Mouse (Mus musculus): ENCODE data around the gene Kdm2b. TPM values are rescaled to one million over a fixed set of nuclear protein-coding genes. Genes with fewer than 3 reads are reported as not detected.

Kdm2b gene
- 35.6 TPM for polyA plus RNA-seq (2021)

DNA sequence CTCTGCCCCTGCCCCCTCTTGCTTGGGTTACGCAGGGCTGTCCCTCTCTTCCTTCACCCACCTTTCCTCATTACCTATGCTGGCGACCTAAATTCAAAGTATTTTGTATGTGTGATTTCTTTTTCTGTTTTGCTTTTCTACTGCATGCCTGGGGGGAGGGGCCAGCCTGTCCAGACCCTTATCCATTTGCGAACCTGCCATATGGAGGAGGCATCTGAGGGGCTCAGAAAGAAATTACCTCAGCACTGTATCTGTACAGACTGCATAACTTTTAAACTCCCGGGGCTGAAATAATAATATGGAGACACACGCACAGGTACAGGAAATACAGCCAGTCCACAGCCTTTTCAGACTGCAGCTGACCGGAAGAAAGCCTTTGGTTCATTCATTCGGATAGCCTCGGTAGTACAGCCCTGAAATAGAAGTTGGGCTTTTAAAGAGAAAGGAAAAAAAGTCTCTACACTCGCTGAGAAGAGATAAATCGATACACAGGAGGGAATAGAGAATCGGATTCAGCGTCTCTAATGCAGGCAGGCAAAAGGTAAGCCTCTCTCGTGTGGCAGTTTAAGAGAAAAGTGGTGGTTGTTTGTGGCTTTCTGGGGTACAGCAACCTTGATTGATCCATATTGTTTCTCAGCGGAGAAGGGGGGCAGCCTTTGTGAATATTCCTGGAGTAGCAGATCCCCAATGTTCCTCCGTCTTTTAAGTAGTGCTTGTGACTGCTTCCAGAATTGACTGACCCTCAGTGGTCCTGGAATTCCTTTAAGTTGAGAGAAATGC lies at the start of gene Kdm2b:
TSS of gene Kdm2b (minus strand) at position 273 of the 780 bp plus-strand sequence.
- no peaks in the 10 kb centered on the region for H3K27me3 ChIP-seq
- no peak for DNase-seq (ENCODE audit: low read depth, low spot score)
- no peak for TF ChIP-seq CTCF (IDR thresholded peaks at IDR 0.05)
- CTCF ChIA-PET: interaction anchor here (3.6 kb wide), 1 partner anchor 21 kb away, joined by 10 read pairs; no protein-coding TSS in a partner anchor
- ATAC-seq: no peak
- POLR2A ChIA-PET: interaction anchor here (0.6 to 1.7 kb wide), 6 partner anchors 9 to 151 kb away, joined by 3 to 6 read pairs (median 3); partner anchors contain the start of gene Orai1
- in situ Hi-C loops (cut with MboI; ENCODE audit: low pct_unique_long_range_greater_than_20kb): no loop called here

GRCm38 (mm10) chr5:123039120-123039752 lies 49.6 kb upstream of the Kdm2b start:
- in situ Hi-C loops (cut with MboI; ENCODE audit: low pct_unique_long_range_greater_than_20kb): no loop called here
- CTCF ChIA-PET: interaction anchor here (1.4 to 1.5 kb wide), 2 partner anchors 11 to 14 kb away, joined by 4 read pairs; no protein-coding TSS in a partner anchor
- DNase-seq (ENCODE audit: low read depth, low spot score) (no peak), ATAC-seq (no peak)
- H3K27me3 ChIP-seq: no peaks in the 10 kb centered on the region
- TF ChIP-seq CTCF (IDR thresholded peaks at IDR 0.05): no peak
- POLR2A ChIA-PET: interaction anchor here (1.8 kb wide), 1 partner anchor 23 kb away, joined by 5 read pairs; no protein-coding TSS in a partner anchor

DNA sequence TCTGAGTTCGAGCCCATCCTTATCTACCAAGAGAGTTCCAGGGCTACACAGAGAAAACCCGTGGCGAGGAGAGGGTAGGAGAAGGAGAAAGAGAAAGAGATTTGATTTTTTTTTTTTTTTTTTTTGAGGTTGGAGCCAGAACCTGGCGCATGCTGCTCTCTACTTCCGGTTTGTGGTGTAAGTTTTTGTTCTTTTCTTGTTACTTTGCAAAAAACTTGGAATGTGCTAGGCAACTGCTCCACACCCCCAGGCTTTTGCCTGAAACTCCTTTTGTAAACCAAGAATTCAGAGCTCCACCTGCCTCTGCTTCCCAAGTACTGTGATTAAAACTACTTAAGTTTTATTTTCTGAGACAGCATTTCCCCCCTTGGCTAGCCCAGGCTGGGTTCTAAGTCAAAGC lies 48.5 kb upstream of the Kdm2b start:
- CTCF ChIA-PET: no interaction called here
- ATAC-seq (no peak), DNase-seq (ENCODE audit: low read depth, low spot score) (no peak)
- H3K27me3 ChIP-seq: no peaks in the 10 kb centered on the region
- in situ Hi-C loops (cut with MboI; ENCODE audit: low pct_unique_long_range_greater_than_20kb): no loop called here
- POLR2A ChIA-PET: no interaction called here
- no peak for TF ChIP-seq CTCF (IDR thresholded peaks at IDR 0.05)

GRCm38 (mm10) chr5:123035564-123035963 lies 45.9 kb upstream of the Kdm2b start:
- no peak for TF ChIP-seq CTCF (IDR thresholded peaks at IDR 0.05)
- DNase-seq (ENCODE audit: low read depth, low spot score): no peak
- CTCF ChIA-PET: interaction anchor here (1.0 kb wide), 2 partner anchors 14 to 190 kb away, joined by 3 read pairs; no protein-coding TSS in a partner anchor
- H3K27me3 ChIP-seq: no peaks in the 10 kb centered on the region
- no peak for ATAC-seq
- POLR2A ChIA-PET: interaction anchor here (1.0 kb wide), 1 partner anchor 245 kb away, joined by 7 read pairs; no protein-coding TSS in a partner anchor
- in situ Hi-C loops (cut with MboI; ENCODE audit: low pct_unique_long_range_greater_than_20kb): no loop called here

DNA sequence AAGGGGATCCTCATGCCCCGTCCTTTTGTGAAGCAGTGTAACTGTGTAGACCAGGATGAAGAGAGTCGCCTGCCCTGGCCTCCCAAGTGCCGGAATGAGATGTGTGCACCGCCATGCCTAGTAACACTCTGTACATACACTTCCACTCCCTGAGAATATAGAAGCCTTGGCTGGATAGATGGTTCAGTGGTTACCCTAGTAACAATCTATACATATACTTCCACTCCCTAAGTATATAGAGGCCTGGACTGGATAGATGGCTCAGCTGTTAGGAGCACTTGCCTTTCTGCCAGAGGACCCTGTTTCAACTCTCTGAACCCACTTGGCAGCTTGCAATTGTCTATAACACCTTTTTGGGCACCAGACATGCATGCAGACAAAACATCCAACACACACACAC lies 45.5 kb upstream of the Kdm2b start:
- TF ChIP-seq CTCF (IDR thresholded peaks at IDR 0.05): no peak
- ChIA-PET POLR2A (no interaction called here), CTCF (interaction anchor here (1.0 kb wide), 1 partner anchor 189 kb away, joined by 3 read pairs; no protein-coding TSS in a partner anchor)
- ATAC-seq (no peak), DNase-seq (ENCODE audit: low read depth, low spot score) (no peak)
- in situ Hi-C loops (cut with MboI; ENCODE audit: low pct_unique_long_range_greater_than_20kb): no loop called here
- no peaks in the 10 kb centered on the region for H3K27me3 ChIP-seq

GRCm38 (mm10) chr5:123033646-123034160 lies 44.1 kb upstream of the Kdm2b start:
- ChIA-PET POLR2A (interaction anchor here (1.2 kb wide), 1 partner anchor 11 kb away, joined by 3 read pairs; no protein-coding TSS in a partner anchor), CTCF (no interaction called here)
- DNase-seq (ENCODE audit: low read depth, low spot score) (no peak), ATAC-seq (no peak)
- in situ Hi-C loops (cut with MboI; ENCODE audit: low pct_unique_long_range_greater_than_20kb): no loop called here
- no peak for TF ChIP-seq CTCF (IDR thresholded peaks at IDR 0.05)
- H3K27me3 ChIP-seq: no peaks in the 10 kb centered on the region

- in situ Hi-C loops (cut with MboI; ENCODE audit: low pct_unique_long_range_greater_than_20kb): no loop called here
- CTCF ChIA-PET: no interaction called here
- DNase-seq (ENCODE audit: low read depth, low spot score) (no peak), ATAC-seq (no peak)
- POLR2A ChIA-PET: no interaction called here
- TF ChIP-seq CTCF (IDR thresholded peaks at IDR 0.05): no peak
- no peaks in the 10 kb centered on the region for H3K27me3 ChIP-seq
Measured at GRCm38 (mm10) chr5:123031312-123031711, 41.7 kb upstream of the Kdm2b start.

DNA sequence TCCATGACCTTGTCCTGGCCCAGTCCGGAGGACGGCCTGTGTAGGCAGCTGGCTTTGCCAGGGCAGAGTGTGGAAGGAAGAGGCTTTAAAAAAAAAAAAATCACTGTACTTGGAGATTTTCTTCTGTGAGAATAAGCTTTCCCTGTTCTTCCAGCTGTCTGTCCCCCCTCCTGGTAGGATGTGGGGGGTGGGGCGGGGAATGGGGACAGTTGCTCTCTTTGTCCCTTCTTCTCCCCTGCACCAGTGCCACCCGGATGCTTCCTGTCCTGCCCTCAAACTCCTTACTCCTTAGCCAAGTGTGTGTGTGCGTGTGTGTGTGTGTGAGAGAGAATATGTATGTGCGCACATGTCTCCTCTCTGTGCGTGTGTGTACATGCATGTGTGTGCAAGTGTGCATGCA lies 40.1 kb upstream of the Kdm2b start:
- no peak for TF ChIP-seq CTCF (IDR thresholded peaks at IDR 0.05)
- CTCF ChIA-PET: no interaction called here
- DNase-seq (ENCODE audit: low read depth, low spot score): no peak
- in situ Hi-C loops (cut with MboI; ENCODE audit: low pct_unique_long_range_greater_than_20kb): no loop called here
- POLR2A ChIA-PET: no interaction called here
- H3K27me3 ChIP-seq: no peaks in the 10 kb centered on the region
- no peak for ATAC-seq

- TF ChIP-seq CTCF (IDR thresholded peaks at IDR 0.05): no peak
- ChIA-PET POLR2A (no interaction called here), CTCF (interaction anchor here (1.5 kb wide), 1 partner anchor 16 kb away, joined by 4 read pairs; no protein-coding TSS in a partner anchor)
- DNase-seq (ENCODE audit: low read depth, low spot score) (no peak), ATAC-seq (no peak)
- no peaks in the 10 kb centered on the region for H3K27me3 ChIP-seq
- in situ Hi-C loops (cut with MboI; ENCODE audit: low pct_unique_long_range_greater_than_20kb): no loop called here
Measured at GRCm38 (mm10) chr5:123027436-123027835, 37.8 kb upstream of the Kdm2b start.

DNA sequence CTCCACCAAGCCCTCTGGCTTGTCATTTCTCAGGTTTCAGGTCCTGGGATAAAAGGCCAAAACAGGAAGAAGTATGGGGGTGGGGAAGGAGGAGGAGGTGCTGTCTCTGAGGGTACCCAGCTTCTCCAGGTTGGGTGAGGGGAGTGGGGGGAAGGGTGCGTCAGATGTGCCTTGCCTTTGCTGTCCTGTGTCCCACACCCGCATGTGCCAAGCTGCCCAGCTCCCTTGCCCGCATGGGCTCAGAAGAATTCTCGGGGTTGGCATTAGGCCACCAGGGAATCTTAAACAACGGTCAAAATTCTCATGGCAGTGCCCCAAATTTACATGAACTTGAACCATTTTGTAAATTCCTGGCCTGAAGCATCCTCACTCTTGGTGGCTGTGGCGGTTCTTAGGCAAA lies 36.8 kb upstream of the Kdm2b start:
- in situ Hi-C loops (cut with MboI; ENCODE audit: low pct_unique_long_range_greater_than_20kb): no loop called here
- CTCF ChIA-PET: interaction anchor here (3.0 kb wide), 1 partner anchor 17 kb away, joined by 6 read pairs; no protein-coding TSS in a partner anchor

More for the DNA sequence above, 36.8 kb upstream of the Kdm2b start:
- TF ChIP-seq CTCF (IDR thresholded peaks at IDR 0.05): no peak
- H3K27me3 ChIP-seq: no peaks in the 10 kb centered on the region
- DNase-seq (ENCODE audit: low read depth, low spot score) (no peak), ATAC-seq (no peak)
- POLR2A ChIA-PET: interaction anchor here (2.7 kb wide), 1 partner anchor 11 kb away, joined by 15 read pairs; the partner anchor contains the start of gene Orai1
